Mouse (Mus musculus): Measurements from ENCODE around the gene Zfp11. TPM values are rescaled to one million over a fixed set of nuclear protein-coding genes. Genes with fewer than 3 reads are reported as not detected.
"Not testable (repeated sequence)": the region's sequence is repeated elsewhere in the genome, so short reads cannot be mapped to it uniquely, and the experiment has no call there.

Zfp11 gene
- polyA plus RNA-seq, 1 experiment from 2014 or later, result 6.3 TPM

- WGBS, result 94% methylated on average over 10 of the region's 10 CpGs
- no peak overlapping the region for H3K27ac ChIP-seq
- H3K4me1 ChIP-seq, result peaks cover 10% of the 10 kb centered on the region
- no peaks in the 10 kb centered on the region for H3K36me3 ChIP-seq (replicated peaks)
- no peak overlapping the region for H3K4me2 ChIP-seq
- H3K4me3 ChIP-seq (replicated peaks), result no peak overlapping the region
- H3K9me3 ChIP-seq, result no peaks in the 10 kb centered on the region
- H3K9ac ChIP-seq, result no peak overlapping the region
- H3K27me3 ChIP-seq, result no peaks in the 10 kb centered on the region; the same call in 1 of the 2 replicates
- no peak for ATAC-seq (ENCODE audit: low FRiP score)
Measured at GRCm38 (mm10) chr5:129666271-129666909, 3.5 kb downstream of the Zfp11 start.

GRCm38 (mm10) chr5:129664090-129664489 is 5.8 kb downstream of the Zfp11 start:
- H3K36me3 ChIP-seq (replicated peaks), result peaks cover 16% of the 10 kb centered on the region
- no peak overlapping the region for H3K4me2 ChIP-seq
- no peak overlapping the region for H3K9ac ChIP-seq
- peaks cover 6% of the 10 kb centered on the region for H3K4me1 ChIP-seq
- H3K27ac ChIP-seq, result no peak overlapping the region
- no peak for ATAC-seq (ENCODE audit: low FRiP score)
- no peaks in the 10 kb centered on the region for H3K27me3 ChIP-seq
- H3K4me3 ChIP-seq (replicated peaks), result no peak overlapping the region
- 93% methylated on average over 5 of the region's 5 CpGs for WGBS
- no peaks in the 10 kb centered on the region for H3K9me3 ChIP-seq

GRCm38 (mm10) chr5:129657931-129658330 is 12.0 kb downstream of the Zfp11 start:
- ATAC-seq (ENCODE audit: low FRiP score), result no peak
- Histone ChIP-seq H3K9me3 (no peaks in the 10 kb centered on the region), H3K36me3 (replicated peaks) (peaks cover 54% of the 10 kb centered on the region), H3K4me1 (no peaks in the 10 kb centered on the region), H3K4me3 (replicated peaks) (no peak overlapping the region), H3K4me2 (no peak overlapping the region), H3K27ac (no peak overlapping the region), H3K9ac (no peak overlapping the region), H3K27me3 (no peaks in the 10 kb centered on the region)
- 95% methylated on average over 15 of the region's 15 CpGs for WGBS

DNA sequence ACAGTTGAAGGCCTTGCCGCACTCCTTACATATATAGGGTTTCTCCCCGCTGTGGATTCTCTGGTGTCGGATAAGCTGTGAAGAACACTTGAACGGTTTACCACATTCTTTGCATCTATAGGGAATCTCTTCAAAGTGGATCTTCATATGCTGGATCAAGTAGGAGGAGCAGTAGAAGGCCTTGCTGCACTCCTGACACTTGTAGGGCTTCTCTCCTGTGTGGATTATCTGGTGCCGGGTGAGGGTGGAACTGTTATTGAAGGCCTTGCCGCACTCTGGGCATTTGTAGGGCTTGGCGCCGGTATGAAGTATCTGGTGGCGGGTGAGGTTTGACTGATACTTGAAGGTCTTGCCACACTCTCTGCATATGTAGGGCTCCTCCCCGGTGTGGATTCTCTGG is 12.9 kb downstream of the Zfp11 start:
- H3K4me1 ChIP-seq, result no peaks in the 10 kb centered on the region
- H3K4me3 ChIP-seq (replicated peaks), result no peak overlapping the region
- H3K9ac ChIP-seq, result no peak overlapping the region
- no peaks in the 10 kb centered on the region for H3K27me3 ChIP-seq
- WGBS, result 96% methylated on average over 10 of the region's 10 CpGs
- H3K9me3 ChIP-seq, result no peaks in the 10 kb centered on the region
- H3K4me2 ChIP-seq, result no peak overlapping the region
- H3K27ac ChIP-seq, result no peak overlapping the region
- ATAC-seq (ENCODE audit: low FRiP score), result no peak
- peaks cover 54% of the 10 kb centered on the region for H3K36me3 ChIP-seq (replicated peaks)

GRCm38 (mm10) chr5:129650858-129651257 is 19.0 kb downstream of the Zfp11 start:
- peaks cover 6% of the 10 kb centered on the region for H3K36me3 ChIP-seq (replicated peaks)
- no peak for ATAC-seq (ENCODE audit: low FRiP score)
- WGBS, result 91% methylated on average over 5 of the region's 5 CpGs

DNA sequence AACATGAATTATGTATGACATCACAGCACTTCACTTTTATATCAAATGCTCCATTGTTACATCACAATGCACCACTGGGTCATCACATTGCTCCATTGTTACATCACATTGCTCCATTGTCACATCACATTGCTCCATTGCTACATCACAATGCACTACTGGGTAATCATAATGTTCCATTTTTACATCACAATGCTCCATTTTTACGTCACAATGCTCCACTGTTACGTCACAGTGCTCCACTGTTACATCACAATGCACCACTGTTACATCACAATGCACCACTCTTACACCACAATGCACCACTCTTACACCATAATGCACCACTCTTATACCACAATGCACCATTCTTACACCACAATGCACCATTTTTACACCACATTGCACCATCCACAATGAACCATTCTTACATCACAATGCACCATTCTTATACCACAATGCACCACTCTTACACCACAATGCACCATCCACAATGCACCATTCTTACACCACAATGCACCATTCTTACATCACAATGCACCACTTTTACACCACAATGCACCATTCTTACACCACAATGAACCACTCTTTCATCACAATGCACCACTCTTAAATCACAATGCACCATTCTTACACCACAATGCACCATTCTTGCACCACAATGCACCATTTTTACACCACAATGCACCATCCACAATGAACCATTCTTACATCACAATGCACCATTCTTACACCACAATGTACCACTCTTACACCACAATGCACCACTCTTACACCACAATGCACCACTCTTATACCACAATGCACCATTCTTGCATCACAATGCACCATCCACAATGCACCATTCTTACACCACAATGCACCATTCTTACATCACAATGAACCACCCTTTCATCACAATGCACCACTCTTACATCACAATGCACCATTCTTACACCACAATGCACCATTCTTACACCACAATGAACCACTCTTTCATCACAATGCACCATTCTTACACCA is 37.3 kb downstream of the Zfp11 start:
- not testable (repeated sequence) for H3K9me3 ChIP-seq; H3K4me1 ChIP-seq; H3K4me3 ChIP-seq (replicated peaks); ATAC-seq (ENCODE audit: low FRiP score); H3K4me2 ChIP-seq; H3K36me3 ChIP-seq (replicated peaks); H3K27ac ChIP-seq; H3K9ac ChIP-seq; H3K27me3 ChIP-seq
- WGBS, result 89% methylated on average over 2 of the region's 2 CpGs

More at GRCm38 (mm10) chr5:129650858-129651257, 19.0 kb downstream of the Zfp11 start:
- H3K27ac ChIP-seq, result no peak overlapping the region
- no peaks in the 10 kb centered on the region for H3K27me3 ChIP-seq
- H3K4me1 ChIP-seq, result no peaks in the 10 kb centered on the region
- no peak overlapping the region for H3K4me2 ChIP-seq
- H3K9ac ChIP-seq, result no peak overlapping the region
- H3K9me3 ChIP-seq, result no peaks in the 10 kb centered on the region
- no peak overlapping the region for H3K4me3 ChIP-seq (replicated peaks)

- not testable (repeated sequence) for H3K9me3 ChIP-seq; H3K4me1 ChIP-seq; ATAC-seq (ENCODE audit: low FRiP score); H3K27ac ChIP-seq; H3K36me3 ChIP-seq (replicated peaks); H3K4me2 ChIP-seq; H3K27me3 ChIP-seq; H3K9ac ChIP-seq; H3K4me3 ChIP-seq (replicated peaks)
- 74% methylated on average over 4 of the region's 4 CpGs for WGBS
Measured at GRCm38 (mm10) chr5:129626586-129626985, 43.3 kb downstream of the Zfp11 start.

GRCm38 (mm10) chr5:129626099-129626498 is 43.8 kb downstream of the Zfp11 start:
- Histone ChIP-seq H3K9ac (no peak overlapping the region), H3K4me3 (replicated peaks) (no peak overlapping the region), H3K36me3 (replicated peaks) (no peaks in the 10 kb centered on the region), H3K27me3 (no peaks in the 10 kb centered on the region), H3K9me3 (no peaks in the 10 kb centered on the region), H3K4me1 (no peaks in the 10 kb centered on the region), H3K27ac (no peak overlapping the region), H3K4me2 (no peak overlapping the region)
- no peak for ATAC-seq (ENCODE audit: low FRiP score)
- WGBS, result 86% methylated on average over 6 of the region's 6 CpGs

DNA sequence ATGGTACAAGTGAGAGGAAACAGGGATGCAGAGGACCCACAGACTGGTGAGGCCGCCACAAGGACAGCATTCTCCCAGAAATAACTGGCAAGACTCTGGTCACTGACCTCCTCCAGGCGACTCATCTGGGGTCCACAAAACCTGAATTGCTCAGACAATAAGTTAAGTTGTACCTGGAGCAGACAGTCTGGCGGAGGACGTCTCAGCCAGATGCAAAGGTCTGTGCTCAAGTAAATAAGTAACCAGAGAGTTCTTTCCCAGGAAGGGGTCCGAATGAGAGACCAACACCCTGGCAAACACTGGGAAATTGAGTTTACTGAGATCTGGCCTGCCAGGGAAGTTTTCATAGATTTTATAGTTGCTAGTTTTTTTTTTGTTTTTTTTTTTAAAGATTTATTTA is 48.5 kb downstream of the Zfp11 start:
- H3K9ac ChIP-seq, result no peak overlapping the region
- H3K9me3 ChIP-seq, result no peaks in the 10 kb centered on the region
- WGBS, result 83% methylated on average over 5 of the region's 5 CpGs
- no peak for ATAC-seq (ENCODE audit: low FRiP score)
- no peak overlapping the region for H3K27ac ChIP-seq
- no peak overlapping the region for H3K4me3 ChIP-seq (replicated peaks)
- no peaks in the 10 kb centered on the region for H3K4me1 ChIP-seq
- H3K4me2 ChIP-seq, result no peak overlapping the region
- H3K27me3 ChIP-seq, result no peaks in the 10 kb centered on the region
- no peaks in the 10 kb centered on the region for H3K36me3 ChIP-seq (replicated peaks)

DNA sequence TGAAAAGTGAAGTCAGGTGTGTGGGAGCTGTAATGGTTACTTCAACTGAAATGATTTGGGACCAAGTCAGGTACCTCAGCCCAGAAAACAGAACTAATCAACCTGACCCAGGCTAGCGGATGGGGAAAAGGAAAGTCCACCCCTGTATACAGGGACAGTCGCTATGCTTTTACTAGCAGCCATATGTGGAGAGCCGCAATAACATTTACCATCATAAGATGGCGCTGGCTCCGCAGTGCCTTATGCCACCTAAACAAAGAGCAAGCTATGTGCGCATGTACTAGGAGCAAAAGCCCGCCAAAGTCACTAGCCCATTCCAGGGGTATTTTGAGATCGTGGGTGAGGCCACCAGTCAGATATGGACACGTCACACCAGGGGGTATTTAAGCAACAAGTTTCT is 49.3 kb downstream of the Zfp11 start:
- not testable (repeated sequence) for H3K9me3 ChIP-seq; H3K27me3 ChIP-seq; H3K4me2 ChIP-seq; H3K27ac ChIP-seq; H3K36me3 ChIP-seq (replicated peaks); H3K9ac ChIP-seq; H3K4me1 ChIP-seq; H3K4me3 ChIP-seq (replicated peaks); ATAC-seq (ENCODE audit: low FRiP score)
- 64% methylated on average over 9 of the region's 9 CpGs for WGBS

- no peaks in the 10 kb centered on the region for H3K9me3 ChIP-seq
- no peak overlapping the region for H3K4me3 ChIP-seq (replicated peaks)
- no peak for ATAC-seq (ENCODE audit: low FRiP score)
- peaks cover 12% of the 10 kb centered on the region for H3K36me3 ChIP-seq (replicated peaks)
- no peak overlapping the region for H3K4me2 ChIP-seq
- H3K27ac ChIP-seq, result no peak overlapping the region
- H3K4me1 ChIP-seq, result no peaks in the 10 kb centered on the region
- WGBS, result 29% methylated on average over 1 of the region's 1 CpGs
- H3K9ac ChIP-seq, result no peak overlapping the region
- no peaks in the 10 kb centered on the region for H3K27me3 ChIP-seq
Measured at GRCm38 (mm10) chr5:129611060-129611459, 58.8 kb downstream of the Zfp11 start.

DNA sequence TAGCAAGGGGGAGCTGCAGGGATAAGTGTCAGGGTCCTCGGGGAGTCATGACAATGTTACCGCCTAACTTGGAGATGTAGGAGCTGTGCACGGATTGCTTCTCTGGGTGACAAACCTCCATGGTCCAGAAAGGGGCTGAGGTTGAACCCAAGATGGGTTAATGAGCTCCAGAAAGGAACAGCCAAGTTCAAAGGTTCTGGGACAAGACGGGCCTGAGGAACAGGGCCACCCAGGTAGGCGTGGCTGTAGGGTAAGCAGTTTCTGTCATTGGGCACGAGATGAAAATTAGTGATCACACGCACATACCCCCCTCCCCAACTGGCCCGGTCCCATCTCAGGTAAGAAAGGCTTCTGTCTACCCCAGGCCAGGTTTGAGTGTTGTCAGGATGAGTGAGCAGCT is 62.4 kb downstream of the Zfp11 start:
- no peak for ATAC-seq (ENCODE audit: low FRiP score)
- peaks cover 30% of the 10 kb centered on the region for H3K36me3 ChIP-seq (replicated peaks)
- no peaks in the 10 kb centered on the region for H3K27me3 ChIP-seq
- H3K4me1 ChIP-seq, result no peaks in the 10 kb centered on the region
- H3K4me3 ChIP-seq (replicated peaks), result no peak overlapping the region
- H3K9me3 ChIP-seq, result no peaks in the 10 kb centered on the region
- 84% methylated on average over 8 of the region's 8 CpGs for WGBS
- H3K9ac ChIP-seq, result no peak overlapping the region
- no peak overlapping the region for H3K4me2 ChIP-seq
- no peak overlapping the region for H3K27ac ChIP-seq
